Mouse (Mus musculus): ENCODE results near the gene Cyp2t4. TPM values are rescaled to one million over a fixed set of nuclear protein-coding genes. Genes with fewer than 3 reads are reported as not detected.

Cyp2t4 gene
- polyA plus RNA-seq, 1 experiment from 2014 or later = not detected

DNA sequence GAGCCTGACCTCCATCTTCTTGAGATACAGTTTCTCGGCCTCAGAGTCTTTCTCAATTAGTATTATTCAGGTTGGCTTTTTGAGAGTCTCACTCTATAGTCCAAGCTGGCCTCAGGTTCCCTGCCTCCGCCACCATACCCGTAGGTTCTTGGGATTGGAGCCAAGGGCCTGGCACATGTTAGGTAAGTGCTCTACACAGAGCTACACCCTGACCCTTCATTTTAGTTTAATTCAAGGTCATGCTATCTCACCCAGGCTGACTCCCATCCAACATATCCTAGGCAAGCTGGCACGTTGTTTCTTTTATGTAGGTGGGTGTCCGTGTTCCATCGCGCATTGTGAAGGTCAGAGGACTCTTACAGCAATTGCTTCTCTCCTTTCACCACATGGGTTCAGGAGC is 21.4 kb downstream of the Cyp2t4 start:
- ATAC-seq (ENCODE audit: insufficient read depth, low FRiP score, low TSS enrichment) = no peak
- Histone ChIP-seq H3K27ac (ENCODE audit: low read depth, low read length) (no peak overlapping the region), H3K9ac (ENCODE audit: low read length) (no peak overlapping the region), H3K4me1 (ENCODE audit: control insufficient read depth, insufficient read depth, low read length) (peaks cover 5% of the 10 kb centered on the region), H3K36me3 (ENCODE audit: control insufficient read depth, insufficient read depth, low read length) (peaks cover 2% of the 10 kb centered on the region; the same call in 1 of the 2 replicates), H3K27me3 (ENCODE audit: control insufficient read depth, insufficient read depth, low read length) (no peaks in the 10 kb centered on the region), H3K9me3 (ENCODE audit: control insufficient read depth, low read length) (no peaks in the 10 kb centered on the region), H3K4me3 (ENCODE audit: low read depth, low read length) (no peak overlapping the region), H3K4me2 (ENCODE audit: low read depth) (no peak overlapping the region)
- 96% methylated on average over 7 of the region's 7 CpGs for whole genome bisulfite sequencing
- DNase-seq (ENCODE audit: low spot score) = no peak

- Histone ChIP-seq H3K27ac (ENCODE audit: low read depth, low read length) (peak overlapping the region; percentile 83), H3K4me2 (ENCODE audit: low read depth) (peak overlapping the region; percentile 55), H3K9me3 (ENCODE audit: control insufficient read depth, low read length) (no peaks in the 10 kb centered on the region), H3K27me3 (ENCODE audit: control insufficient read depth, insufficient read depth, low read length) (no peaks in the 10 kb centered on the region), H3K4me1 (ENCODE audit: control insufficient read depth, insufficient read depth, low read length) (peaks cover 5% of the 10 kb centered on the region), H3K9ac (ENCODE audit: low read length) (peak overlapping the region; percentile 52), H3K4me3 (ENCODE audit: low read depth, low read length) (peak overlapping the region; percentile 65), H3K36me3 (ENCODE audit: control insufficient read depth, insufficient read depth, low read length) (peaks cover 1% of the 10 kb centered on the region; the same call in 1 of the 2 replicates)
- ATAC-seq (ENCODE audit: insufficient read depth, low FRiP score, low TSS enrichment) (no peak), DNase-seq (ENCODE audit: low spot score) (no peak)
- 24% methylated on average over 4 of the region's 4 CpGs for WGBS
These were observed 24.4 kb downstream of the Cyp2t4 start for GRCm38 (mm10) chr7:27177942-27178323.

DNA sequence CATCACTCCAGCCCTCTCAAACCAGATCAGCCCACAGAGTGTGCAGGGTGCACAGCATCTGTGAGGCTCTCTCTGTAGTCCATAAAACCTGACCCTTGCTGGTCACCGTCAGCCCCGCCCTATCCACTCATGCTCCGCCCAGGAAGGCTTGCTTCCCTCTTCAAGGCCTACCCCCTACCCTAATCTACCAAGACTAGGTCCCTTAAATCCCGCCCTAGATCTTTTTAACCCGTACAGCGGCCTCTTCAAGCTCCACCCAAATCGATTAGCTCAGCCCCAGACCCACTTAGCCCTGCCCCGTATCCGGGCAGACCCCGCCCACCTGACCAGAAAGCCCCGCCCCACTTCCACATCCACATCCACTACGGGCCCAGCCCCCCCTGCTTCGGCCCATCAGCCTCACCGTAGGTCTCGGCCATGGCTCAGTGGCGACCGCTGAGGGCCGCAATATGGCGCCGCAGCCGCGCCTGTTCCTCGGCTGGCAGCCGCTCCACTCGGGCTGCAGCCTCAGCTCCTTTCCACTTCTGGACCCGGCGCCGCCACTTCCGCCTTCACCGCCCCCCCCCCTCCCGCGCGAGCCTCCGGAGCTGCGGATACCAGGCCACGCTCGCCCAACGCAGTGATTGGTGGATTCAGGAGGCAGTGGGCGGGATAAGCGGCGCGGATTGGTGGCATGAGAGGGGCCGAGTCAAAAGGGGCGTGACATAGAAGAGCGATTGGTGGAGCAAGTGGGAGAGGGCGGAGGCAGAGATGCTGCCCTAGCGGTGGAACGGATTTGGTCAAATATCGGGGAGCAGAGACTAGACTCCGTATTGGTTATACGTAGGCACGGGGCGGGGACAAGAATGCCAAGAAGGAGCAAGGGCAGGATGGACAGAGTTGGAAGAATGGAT is 25.1 kb downstream of the Cyp2t4 start, which contains the start of gene Rab4b:
Gene Rab4b, minus strand, starts transcription at position 573 of the 893 bp plus-strand sequence.
- Histone ChIP-seq H3K4me1 (ENCODE audit: control insufficient read depth, insufficient read depth, low read length) (peaks cover 5% of the 10 kb centered on the region), H3K4me2 (ENCODE audit: low read depth) (peak within 1 kb of the TSS; percentile 55), H3K27me3 (ENCODE audit: control insufficient read depth, insufficient read depth, low read length) (no peaks in the 10 kb centered on the region), H3K27ac (ENCODE audit: low read depth, low read length) (peak within 1 kb of the TSS; percentile 83), H3K9me3 (ENCODE audit: control insufficient read depth, low read length) (no peaks in the 10 kb centered on the region), H3K4me3 (ENCODE audit: low read depth, low read length) (peak within 1 kb of the TSS; percentile 65), H3K9ac (ENCODE audit: low read length) (peak within 1 kb of the TSS; percentile 52), H3K36me3 (ENCODE audit: control insufficient read depth, insufficient read depth, low read length) (no peaks in the 10 kb centered on the region; the same call in 1 of the 2 replicates)
- WGBS = under 1% methylated on average over 50 of the region's 53 CpGs
- peak; percentile 98 for ATAC-seq (ENCODE audit: insufficient read depth, low FRiP score, low TSS enrichment)
- DNase-seq (ENCODE audit: low spot score) = peak; percentile 99

DNA sequence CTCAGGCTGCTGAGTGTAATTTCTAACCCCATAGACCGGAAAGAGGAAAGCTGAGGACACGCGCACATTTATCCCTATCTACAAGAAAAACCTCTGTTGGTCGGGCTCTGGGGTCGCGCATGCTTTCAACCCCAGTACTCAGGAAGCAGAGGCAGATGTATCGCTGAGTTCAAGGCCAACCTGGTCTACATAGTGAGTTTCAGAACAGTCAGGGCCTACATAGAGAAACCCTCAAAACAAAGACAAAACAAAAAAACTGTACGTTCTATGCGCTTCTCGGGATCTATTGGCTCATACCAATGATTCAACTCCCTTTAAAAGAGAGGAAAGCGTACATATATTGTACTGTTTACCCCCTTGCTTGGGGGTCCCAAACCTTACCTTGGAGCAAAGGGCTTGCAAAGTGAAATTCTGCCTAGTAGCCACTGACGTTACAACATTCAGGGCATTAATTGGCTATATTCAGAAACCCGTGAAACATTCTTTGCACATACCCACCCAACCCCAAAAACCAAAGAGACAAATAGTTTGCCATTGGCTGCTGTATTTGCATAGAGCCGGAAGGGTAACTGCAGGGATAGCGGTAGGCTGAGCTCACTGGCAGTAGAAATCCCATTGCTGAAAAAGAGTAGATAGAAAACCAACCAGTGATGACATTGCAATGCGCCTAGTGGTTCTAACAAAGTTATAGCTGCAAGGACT is 25.9 kb downstream of the Cyp2t4 start:
- Histone ChIP-seq H3K27ac (ENCODE audit: low read depth, low read length) (peak overlapping the region; percentile 83; the same call in 1 of the 2 replicates), H3K9me3 (ENCODE audit: control insufficient read depth, low read length) (no peaks in the 10 kb centered on the region), H3K4me1 (ENCODE audit: control insufficient read depth, insufficient read depth, low read length) (peaks cover 5% of the 10 kb centered on the region), H3K9ac (ENCODE audit: low read length) (no peak overlapping the region), H3K4me3 (ENCODE audit: low read depth, low read length) (peak overlapping the region; percentile 65), H3K4me2 (ENCODE audit: low read depth) (peak overlapping the region; percentile 43), H3K36me3 (ENCODE audit: control insufficient read depth, insufficient read depth, low read length) (no peaks in the 10 kb centered on the region; the same call in 1 of the 2 replicates), H3K27me3 (ENCODE audit: control insufficient read depth, insufficient read depth, low read length) (no peaks in the 10 kb centered on the region)
- no peak for ATAC-seq (ENCODE audit: insufficient read depth, low FRiP score, low TSS enrichment)
- peak; percentile 3 for DNase-seq (ENCODE audit: low spot score)
- 47% methylated on average over 16 of the region's 16 CpGs for WGBS

- H3K4me1 ChIP-seq (ENCODE audit: control insufficient read depth, insufficient read depth, low read length) = peaks cover 5% of the 10 kb centered on the region
- H3K9me3 ChIP-seq (ENCODE audit: control insufficient read depth, low read length) = no peaks in the 10 kb centered on the region
- H3K27ac ChIP-seq (ENCODE audit: low read depth, low read length) = no peak overlapping the region
- DNase-seq (ENCODE audit: low spot score) (peak; percentile 5), ATAC-seq (ENCODE audit: insufficient read depth, low FRiP score, low TSS enrichment) (no peak)
- no peaks in the 10 kb centered on the region for H3K27me3 ChIP-seq (ENCODE audit: control insufficient read depth, insufficient read depth, low read length)
- H3K4me2 ChIP-seq (ENCODE audit: low read depth) = no peak overlapping the region
- no peak overlapping the region for H3K4me3 ChIP-seq (ENCODE audit: low read depth, low read length)
- peaks cover 5% of the 10 kb centered on the region for H3K36me3 ChIP-seq (ENCODE audit: control insufficient read depth, insufficient read depth, low read length)
- WGBS = 74% methylated on average over 5 of the region's 5 CpGs
- H3K9ac ChIP-seq (ENCODE audit: low read length) = no peak overlapping the region
These were observed 26.5 kb downstream of the Cyp2t4 start for GRCm38 (mm10) chr7:27180036-27180435.

DNA sequence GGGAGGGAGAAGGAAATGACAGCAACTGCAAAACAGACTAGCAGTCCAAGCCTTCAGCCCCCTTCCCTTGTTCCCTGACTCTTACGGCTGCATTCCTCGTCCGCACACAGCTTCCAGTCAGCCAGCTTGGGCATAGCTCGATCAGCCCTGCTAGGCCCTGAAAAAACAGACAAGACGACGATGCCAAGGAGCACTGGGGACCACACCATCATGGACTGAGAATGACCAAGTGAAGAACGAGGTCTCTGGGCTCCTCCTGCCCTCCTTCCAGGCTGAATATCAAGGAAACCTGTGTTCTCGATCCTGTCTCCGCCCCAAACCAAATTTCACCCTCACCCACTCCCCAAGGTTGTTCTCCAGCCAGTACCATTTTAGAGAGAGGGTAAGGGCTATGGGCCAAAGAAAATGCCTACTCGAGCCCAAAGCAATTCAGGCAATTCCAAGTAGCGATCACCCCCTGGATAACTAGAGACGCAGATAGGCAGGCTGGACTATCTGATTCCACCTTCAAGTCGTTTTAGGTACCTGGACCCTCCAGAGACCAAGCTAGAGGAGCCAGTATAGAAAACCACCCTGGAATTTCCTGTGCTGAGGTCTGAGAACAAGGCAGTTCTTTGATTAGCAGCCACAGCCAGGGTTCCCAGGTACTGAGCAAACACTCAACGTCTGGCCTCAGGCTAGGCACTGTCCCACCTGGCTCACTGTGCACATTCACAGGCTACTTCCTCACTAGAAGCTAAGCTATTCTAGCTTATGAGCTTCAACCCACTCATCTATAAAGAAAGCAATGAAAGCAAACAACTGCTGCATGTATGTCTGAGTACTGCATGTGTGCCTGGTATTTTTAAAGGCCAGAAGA is 27.6 kb downstream of the Cyp2t4 start, which contains the start of the genes Gm21983 and Mia:
Gene Gm21983, minus strand, starts transcription at position 250 of the 859 bp plus-strand sequence.
Gene Mia, minus strand, starts transcription at position 321 of the 859 bp plus-strand sequence.
- H3K4me3 ChIP-seq (ENCODE audit: low read depth, low read length) = no peak within 1 kb of the TSS
- ATAC-seq (ENCODE audit: insufficient read depth, low FRiP score, low TSS enrichment) (no peak), DNase-seq (ENCODE audit: low spot score) (peak; percentile 4)
- peaks cover 5% of the 10 kb centered on the region for H3K4me1 ChIP-seq (ENCODE audit: control insufficient read depth, insufficient read depth, low read length)
- H3K27ac ChIP-seq (ENCODE audit: low read depth, low read length) = no peak within 1 kb of the TSS
- no peak within 1 kb of the TSS for H3K9ac ChIP-seq (ENCODE audit: low read length)
- H3K27me3 ChIP-seq (ENCODE audit: control insufficient read depth, insufficient read depth, low read length) = no peaks in the 10 kb centered on the region
- peaks cover 15% of the 10 kb centered on the region for H3K36me3 ChIP-seq (ENCODE audit: control insufficient read depth, insufficient read depth, low read length)
- 71% methylated on average over 14 of the region's 14 CpGs for WGBS
- no peak within 1 kb of the TSS for H3K4me2 ChIP-seq (ENCODE audit: low read depth)
- H3K9me3 ChIP-seq (ENCODE audit: control insufficient read depth, low read length) = no peaks in the 10 kb centered on the region

- H3K27me3 ChIP-seq (ENCODE audit: control insufficient read depth, insufficient read depth, low read length) = no peaks in the 10 kb centered on the region
- ATAC-seq (ENCODE audit: insufficient read depth, low FRiP score, low TSS enrichment) (no peak), DNase-seq (ENCODE audit: low spot score) (no peak)
- H3K27ac ChIP-seq (ENCODE audit: low read depth, low read length) = no peak overlapping the region
- H3K4me3 ChIP-seq (ENCODE audit: low read depth, low read length) = no peak overlapping the region
- 91% methylated on average over 1 of the region's 1 CpGs for WGBS
- H3K9ac ChIP-seq (ENCODE audit: low read length) = no peak overlapping the region
- H3K4me2 ChIP-seq (ENCODE audit: low read depth) = no peak overlapping the region
- H3K4me1 ChIP-seq (ENCODE audit: control insufficient read depth, insufficient read depth, low read length) = peaks cover 5% of the 10 kb centered on the region
- H3K36me3 ChIP-seq (ENCODE audit: control insufficient read depth, insufficient read depth, low read length) = peaks cover 23% of the 10 kb centered on the region
- no peaks in the 10 kb centered on the region for H3K9me3 ChIP-seq (ENCODE audit: control insufficient read depth, low read length)
These were observed 29.0 kb downstream of the Cyp2t4 start for GRCm38 (mm10) chr7:27182498-27182897.

DNA sequence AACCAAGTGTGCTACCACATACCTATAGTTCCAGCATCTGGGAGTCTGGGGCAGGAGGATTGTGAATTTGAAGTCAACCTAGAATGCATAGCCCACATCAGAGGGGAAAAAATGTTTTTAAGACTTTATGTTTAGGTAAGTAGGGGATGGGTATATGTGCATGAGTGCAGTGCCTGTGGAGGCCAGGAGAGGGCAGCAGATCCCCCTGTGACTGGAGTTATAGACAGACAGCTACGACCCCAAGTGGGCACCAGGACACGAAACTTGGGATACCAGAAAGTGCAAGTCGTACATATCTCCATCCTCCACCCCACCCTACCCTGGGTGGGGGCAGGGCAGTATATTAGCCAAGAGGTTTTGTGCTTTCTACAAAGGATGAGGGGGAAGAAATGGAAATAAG is 31.4 kb downstream of the Cyp2t4 start:
- WGBS = 78% methylated on average over 3 of the region's 3 CpGs

More for the DNA sequence above, 31.4 kb downstream of the Cyp2t4 start:
- no peak overlapping the region for H3K4me3 ChIP-seq (ENCODE audit: low read depth, low read length)
- H3K36me3 ChIP-seq (ENCODE audit: control insufficient read depth, insufficient read depth, low read length) = peaks cover 37% of the 10 kb centered on the region
- no peak; the same call in 1 of the 2 replicates for ATAC-seq (ENCODE audit: insufficient read depth, low FRiP score, low TSS enrichment)
- H3K27me3 ChIP-seq (ENCODE audit: control insufficient read depth, insufficient read depth, low read length) = no peaks in the 10 kb centered on the region
- no peak overlapping the region for H3K27ac ChIP-seq (ENCODE audit: low read depth, low read length)
- H3K4me2 ChIP-seq (ENCODE audit: low read depth) = no peak overlapping the region
- peak; percentile 50 for DNase-seq (ENCODE audit: low spot score)
- no peaks in the 10 kb centered on the region for H3K9me3 ChIP-seq (ENCODE audit: control insufficient read depth, low read length)
- no peak overlapping the region for H3K9ac ChIP-seq (ENCODE audit: low read length)
- H3K4me1 ChIP-seq (ENCODE audit: control insufficient read depth, insufficient read depth, low read length) = no peaks in the 10 kb centered on the region

Data from neural tube, embryonic 11.5 days (tissue).